Mouse (Mus musculus) heart, embryonic 13.5 days (tissue): ENCODE measurements around the gene Tecpr1. TPM values are rescaled to one million over a fixed set of nuclear protein-coding genes. Genes with fewer than 3 reads are reported as not detected.

ENCODE experiments used
- ATAC-seq: fragments of 200-750 bp; cut with Nextera tagmentation; 2 replicates; pipeline ENCODE4 v1.8.0; 2017; ENCODE audit warnings: moderate TSS enrichment; ENCODE audit not compliant: insufficient number of reproducible peaks, low FRiP score, low TSS enrichment; ENCODE audit errors: extremely low read depth
- H3K27ac ChIP-seq: fragments of 300-500 bp; sonication (generic); replicated peaks from 2 replicates; pipeline ENCODE4 v1.5.1; 2015; ENCODE audit warnings: moderate library complexity, mild to moderate bottlenecking, inconsistent platforms
- H3K27me3 ChIP-seq: fragments of 300-500 bp; sonication (generic); replicated peaks from 2 replicates; pipeline ENCODE4 v1.6.1; 2015; ENCODE audit warnings: mild to moderate bottlenecking, inconsistent platforms
- H3K36me3 ChIP-seq: fragments of 300-500 bp; sonication (generic); 2 replicates; pipeline ENCODE4 v1.6.1; 2015; ENCODE audit warnings: mild to moderate bottlenecking, inconsistent platforms
- H3K4me1 ChIP-seq: fragments of 300-500 bp; sonication (generic); 2 replicates; pipeline ENCODE4 v1.6.1; 2015; ENCODE audit warnings: inconsistent platforms
- H3K4me2 ChIP-seq: fragments of 300-500 bp; sonication (generic); 2 replicates; pipeline ENCODE4 v1.6.1; 2015; ENCODE audit warnings: inconsistent platforms, mild to moderate bottlenecking, moderate library complexity
- H3K4me3 ChIP-seq: fragments of 300-500 bp; sonication (generic); 2 replicates; pipeline ENCODE4 v1.5.1; 2015; ENCODE audit warnings: moderate library complexity, mild to moderate bottlenecking, inconsistent platforms
- H3K9ac ChIP-seq: fragments of 300-500 bp; sonication (generic); 2 replicates; pipeline ENCODE4 v1.6.1; 2015; ENCODE audit warnings: inconsistent platforms, mild to moderate bottlenecking, moderate library complexity
- H3K9me3 ChIP-seq: fragments of 300-500 bp; sonication (generic); 2 replicates; pipeline ENCODE4 v1.6.1; 2016; ENCODE audit warnings: inconsistent platforms
- WGBS: fragments of 180-500 bp; shearing (Covaris S2); methylation state at CpG from one replicate; pipeline ENCODE4 v1.1.7; 2015; ENCODE audit warnings: mixed read lengths; 5-methylcytosine and 5-hydroxymethylcytosine counted together
- polyA plus RNA-seq: library from polyadenylated mRNA; unstranded; fragments of >200 nt; fragmentation: Nextera tagmentation; extraction: Ambion mirVana; gene quantifications from 2 replicates; pipeline ENCODE4 v1.2.1, GENCODE M21; 2015

Tecpr1 gene
- polyA plus RNA-seq, 1 experiment from 2014 or later, result 14.7 TPM

DNA sequence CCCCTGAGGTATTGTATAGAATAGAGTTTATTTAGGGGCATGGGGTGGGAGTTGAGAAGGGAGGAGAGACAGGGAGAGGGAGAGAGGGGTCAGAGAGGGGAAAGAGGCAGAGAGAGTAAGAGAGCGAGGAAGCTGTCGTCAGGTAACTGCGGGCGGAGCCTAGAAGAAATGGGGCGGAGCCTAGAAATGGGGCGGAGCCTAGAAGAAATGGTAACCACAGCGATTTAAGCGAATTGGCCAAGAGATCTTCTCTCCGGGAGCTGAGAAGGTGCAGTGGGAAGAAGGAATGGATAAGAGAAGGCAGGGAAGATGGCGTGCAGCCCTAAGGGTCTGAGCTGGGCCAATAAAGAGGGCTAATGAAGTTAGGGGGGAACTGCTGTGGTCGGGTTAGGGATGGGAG lies 2.8 kb upstream of the Tecpr1 start:
- H3K36me3 ChIP-seq, result no peaks in the 10 kb centered on the region
- no peak overlapping the region for H3K27ac ChIP-seq
- H3K4me2 ChIP-seq, result no peak overlapping the region
- H3K9ac ChIP-seq, result no peak overlapping the region
- ATAC-seq, result no peak
- no peaks in the 10 kb centered on the region for H3K27me3 ChIP-seq
- peaks cover 6% of the 10 kb centered on the region; the same call in 1 of the 2 replicates for H3K9me3 ChIP-seq
- 35% methylated on average over 11 of the region's 11 CpGs for WGBS
- H3K4me3 ChIP-seq, result no peak overlapping the region
- H3K4me1 ChIP-seq, result peaks cover 21% of the 10 kb centered on the region

DNA sequence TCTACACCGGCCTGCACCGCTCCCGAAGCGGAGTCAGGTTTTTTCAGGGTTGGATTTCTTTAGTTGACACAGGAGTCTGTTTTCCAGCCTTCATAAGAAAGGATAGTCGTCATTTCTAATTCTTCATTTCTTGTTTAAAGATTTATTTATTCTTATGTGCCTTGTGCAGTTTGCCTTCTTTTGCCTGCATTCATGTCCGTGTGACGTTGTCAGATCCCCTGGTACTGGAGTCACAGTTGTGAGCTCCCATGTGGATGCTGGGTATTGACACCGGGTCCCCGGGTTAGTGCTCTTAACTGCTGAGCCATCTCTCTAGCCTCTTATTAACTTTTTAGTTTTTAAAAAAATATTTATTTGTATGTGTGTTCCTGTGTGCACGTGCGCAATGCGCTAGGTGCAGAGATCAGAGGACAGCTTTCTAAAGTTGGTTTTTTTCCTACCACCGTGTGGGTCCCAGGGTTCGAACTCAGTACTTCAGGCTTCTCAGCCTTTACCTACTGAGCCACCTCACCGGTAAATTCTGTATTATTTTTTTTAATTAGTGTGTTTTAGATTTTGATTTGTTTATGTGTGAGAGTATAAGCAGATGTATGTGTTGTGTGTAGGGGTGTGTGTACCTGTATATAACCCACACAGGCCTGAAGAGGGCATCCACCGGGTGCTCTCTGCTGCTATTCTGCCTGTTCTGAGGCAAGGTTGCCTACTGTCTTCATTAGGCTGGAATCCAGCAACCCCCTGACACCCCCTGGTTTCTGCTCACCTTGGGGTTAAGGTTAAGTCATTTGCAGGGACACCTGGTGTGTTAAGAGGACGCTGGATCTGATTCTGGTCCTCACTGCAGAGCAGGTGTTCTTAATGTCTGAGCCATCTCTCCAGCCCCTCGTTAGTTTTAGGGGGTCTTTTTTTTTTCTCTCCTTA lies 743 bp upstream of the Tecpr1 start:
- peak overlapping the region; percentile 79 for H3K4me2 ChIP-seq
- H3K4me1 ChIP-seq, result peaks cover 22% of the 10 kb centered on the region
- ATAC-seq, result no peak
- H3K4me3 ChIP-seq, result peak overlapping the region; percentile 80
- H3K27me3 ChIP-seq, result no peaks in the 10 kb centered on the region
- no peaks in the 10 kb centered on the region for H3K9me3 ChIP-seq
- peak overlapping the region; percentile 91 for H3K9ac ChIP-seq
- 25% methylated on average over 18 of the region's 18 CpGs for WGBS
- no peaks in the 10 kb centered on the region for H3K36me3 ChIP-seq
- peak overlapping the region; percentile 80 for H3K27ac ChIP-seq

DNA sequence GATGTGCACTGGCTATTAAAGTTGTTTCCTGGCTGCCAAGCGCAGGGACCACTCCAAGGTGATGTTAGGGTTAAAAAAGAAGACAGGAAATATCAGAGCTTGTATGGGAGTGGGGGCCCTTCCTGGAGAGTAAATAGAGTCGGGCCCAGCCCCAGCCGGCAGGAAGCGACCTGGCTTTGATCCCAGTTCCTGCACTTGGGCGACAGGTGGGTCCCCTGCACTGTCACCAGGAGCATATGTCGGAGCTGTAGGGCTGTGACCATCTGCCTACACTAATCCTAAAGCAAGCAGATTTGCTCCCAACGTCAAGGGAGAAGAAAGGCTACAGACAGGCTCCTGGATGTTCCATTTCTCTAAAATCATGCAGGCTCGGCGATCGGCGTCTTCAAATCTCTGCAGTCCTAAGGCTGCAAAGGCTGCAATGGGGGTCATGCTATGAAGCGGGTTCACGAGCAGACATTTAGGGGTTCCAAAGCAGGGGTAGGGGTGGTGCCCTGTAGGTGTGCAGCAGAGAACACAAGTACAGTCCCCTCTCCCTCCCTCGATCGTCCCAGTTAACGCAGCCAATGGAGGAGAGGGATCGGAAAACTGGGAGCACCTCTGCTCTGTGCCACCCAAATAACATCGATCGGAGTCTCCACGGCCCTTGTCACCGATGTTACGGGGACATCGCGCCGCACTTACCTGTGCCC lies 458 bp downstream of the Tecpr1 start:
- H3K9me3 ChIP-seq, result no peaks in the 10 kb centered on the region
- peaks cover 25% of the 10 kb centered on the region for H3K4me1 ChIP-seq
- H3K27ac ChIP-seq, result peak overlapping the region; percentile 67
- 2% methylated on average over 25 of the region's 25 CpGs for WGBS
- no peaks in the 10 kb centered on the region for H3K36me3 ChIP-seq
- peak overlapping the region; percentile 80 for H3K4me3 ChIP-seq
- H3K27me3 ChIP-seq, result no peaks in the 10 kb centered on the region
- H3K9ac ChIP-seq, result peak overlapping the region; percentile 89
- H3K4me2 ChIP-seq, result peak overlapping the region; percentile 79
- no peak for ATAC-seq

DNA sequence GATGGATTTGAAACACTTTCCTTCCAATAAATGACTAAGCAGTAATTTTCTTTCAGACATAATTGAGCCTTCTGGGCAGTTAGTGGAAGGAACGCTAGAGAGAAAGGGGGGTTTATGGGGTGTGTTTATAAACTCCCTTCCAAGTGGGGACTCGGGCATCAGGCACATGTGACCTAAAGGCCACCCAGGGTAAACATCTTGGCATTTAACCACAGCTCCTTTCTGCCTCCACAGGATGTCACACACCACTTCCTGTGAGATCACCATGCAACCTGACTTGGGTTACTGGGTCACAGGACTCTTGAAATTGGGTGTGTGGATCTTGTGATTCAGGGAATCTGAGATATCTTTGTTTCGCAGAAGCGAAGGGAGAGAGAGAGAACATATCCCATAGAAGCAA lies 2.1 kb downstream of the Tecpr1 start:
- peak overlapping the region; percentile 79 for H3K4me2 ChIP-seq
- no peaks in the 10 kb centered on the region for H3K27me3 ChIP-seq
- WGBS, result 57% methylated on average over 4 of the region's 4 CpGs
- no peak for ATAC-seq
- H3K9me3 ChIP-seq, result no peaks in the 10 kb centered on the region
- peaks cover 10% of the 10 kb centered on the region for H3K36me3 ChIP-seq
- no peak overlapping the region for H3K9ac ChIP-seq
- 0 out of 2 replicates have a peak overlapping the region, but pooled peaks have one; percentile 17 for H3K27ac ChIP-seq
- H3K4me3 ChIP-seq, result no peak overlapping the region
- peaks cover 25% of the 10 kb centered on the region for H3K4me1 ChIP-seq

DNA sequence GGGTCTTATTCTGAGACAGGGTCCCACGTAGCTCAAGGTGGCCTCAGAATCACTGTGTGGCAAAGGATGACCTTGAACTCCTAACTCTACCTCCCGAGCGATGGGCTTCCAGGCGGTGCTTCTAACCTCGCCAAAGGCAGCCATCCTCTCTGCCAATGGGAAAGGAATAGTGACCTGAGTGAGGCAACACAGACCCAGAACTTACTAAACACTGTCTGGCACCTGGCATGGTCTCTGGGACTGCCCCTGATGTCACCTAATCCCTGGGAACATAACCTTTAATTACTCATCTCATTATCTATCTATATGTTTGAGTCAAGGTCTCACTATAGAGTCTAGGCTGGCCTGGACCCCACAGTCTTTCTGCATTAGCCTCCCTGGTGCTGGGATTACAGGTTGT lies 3.5 kb downstream of the Tecpr1 start:
- Histone ChIP-seq H3K36me3 (peaks cover 18% of the 10 kb centered on the region), H3K27me3 (no peaks in the 10 kb centered on the region), H3K4me3 (no peak overlapping the region), H3K4me2 (no peak overlapping the region), H3K9ac (no peak overlapping the region), H3K27ac (no peak overlapping the region), H3K9me3 (no peaks in the 10 kb centered on the region), H3K4me1 (peaks cover 25% of the 10 kb centered on the region)
- ATAC-seq, result no peak
- 83% methylated on average over 5 of the region's 5 CpGs for WGBS

DNA sequence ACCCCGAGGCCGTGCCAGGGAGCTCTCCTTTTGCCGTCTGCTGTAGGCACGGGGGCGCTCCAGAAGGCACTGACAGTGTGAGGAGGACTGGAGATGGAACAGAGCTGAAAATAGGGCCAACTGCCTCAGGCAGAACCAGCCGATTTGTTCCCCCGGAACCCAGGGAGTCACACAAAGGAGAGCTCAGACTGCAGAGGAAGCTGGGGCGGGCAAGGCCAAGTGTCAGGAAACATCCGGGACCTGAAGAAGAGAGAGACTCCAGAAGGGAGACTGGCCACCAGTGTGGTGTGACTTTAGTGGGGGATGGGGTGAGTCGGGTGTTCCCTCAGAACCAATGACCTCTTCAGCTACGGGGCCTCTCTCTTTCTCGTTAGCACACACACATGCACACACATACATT lies 4.1 kb downstream of the Tecpr1 start:
- Histone ChIP-seq H3K4me1 (peaks cover 22% of the 10 kb centered on the region), H3K27ac (no peak overlapping the region), H3K9me3 (no peaks in the 10 kb centered on the region), H3K9ac (0 out of 2 replicates have a peak overlapping the region, but pooled peaks have one; percentile 33), H3K4me2 (no peak overlapping the region), H3K4me3 (no peak overlapping the region), H3K27me3 (no peaks in the 10 kb centered on the region), H3K36me3 (peaks cover 22% of the 10 kb centered on the region)
- 57% methylated on average over 12 of the region's 12 CpGs for WGBS
- no peak for ATAC-seq

DNA sequence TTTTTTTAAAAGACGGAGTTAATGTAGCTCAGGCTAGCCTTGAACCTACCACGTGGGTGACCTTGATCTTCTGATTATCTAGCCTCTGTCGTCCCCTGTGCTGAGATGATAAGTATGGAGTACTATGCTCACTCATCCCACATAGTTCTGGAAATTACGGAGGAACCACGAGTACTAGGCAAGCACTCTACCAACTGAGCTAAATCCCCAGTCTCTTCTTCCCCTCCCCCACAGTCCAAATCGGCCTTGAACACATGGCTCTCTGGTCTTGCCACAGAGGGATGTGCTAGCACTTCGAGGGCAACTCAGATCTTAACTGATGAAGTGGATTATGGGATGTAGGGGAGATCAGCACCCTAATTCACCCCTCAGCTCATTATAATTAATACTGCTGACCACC lies 5.4 kb downstream of the Tecpr1 start:
- Histone ChIP-seq H3K9ac (no peak overlapping the region), H3K36me3 (peaks cover 34% of the 10 kb centered on the region), H3K4me3 (no peak overlapping the region), H3K9me3 (no peaks in the 10 kb centered on the region), H3K27me3 (no peaks in the 10 kb centered on the region), H3K27ac (no peak overlapping the region), H3K4me2 (no peak overlapping the region), H3K4me1 (peaks cover 18% of the 10 kb centered on the region)
- no peak for ATAC-seq
- WGBS, result 80% methylated on average over 7 of the region's 7 CpGs

DNA sequence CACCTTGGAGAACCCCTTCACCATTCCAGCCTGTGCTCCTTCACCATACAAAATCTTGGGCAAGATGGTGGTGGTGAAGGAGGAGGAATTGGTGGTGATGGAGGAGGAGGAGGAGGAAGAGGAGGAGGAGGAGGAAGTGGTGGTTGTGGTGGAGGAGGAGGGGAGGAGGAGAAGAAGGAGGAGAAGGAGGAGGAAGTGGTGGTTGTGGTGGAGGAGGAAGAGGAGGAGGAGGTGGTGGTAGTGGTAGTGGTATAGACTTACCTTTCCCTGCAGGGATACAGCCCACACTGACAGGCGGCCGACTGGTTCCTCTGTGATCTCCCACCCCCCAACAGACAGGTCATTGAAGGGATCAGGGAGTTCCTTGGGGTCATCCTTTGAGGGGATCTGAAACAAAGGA lies 7.4 kb downstream of the Tecpr1 start:
- no peak overlapping the region for H3K4me2 ChIP-seq
- peaks cover 4% of the 10 kb centered on the region; the same call in 1 of the 2 replicates for H3K4me1 ChIP-seq
- no peak overlapping the region for H3K9ac ChIP-seq
- H3K27ac ChIP-seq, result no peak overlapping the region
- no peak for ATAC-seq
- no peaks in the 10 kb centered on the region for H3K9me3 ChIP-seq
- H3K36me3 ChIP-seq, result peaks cover 52% of the 10 kb centered on the region
- no peak overlapping the region for H3K4me3 ChIP-seq
- 83% methylated on average over 2 of the region's 2 CpGs for WGBS
- H3K27me3 ChIP-seq, result no peaks in the 10 kb centered on the region

DNA sequence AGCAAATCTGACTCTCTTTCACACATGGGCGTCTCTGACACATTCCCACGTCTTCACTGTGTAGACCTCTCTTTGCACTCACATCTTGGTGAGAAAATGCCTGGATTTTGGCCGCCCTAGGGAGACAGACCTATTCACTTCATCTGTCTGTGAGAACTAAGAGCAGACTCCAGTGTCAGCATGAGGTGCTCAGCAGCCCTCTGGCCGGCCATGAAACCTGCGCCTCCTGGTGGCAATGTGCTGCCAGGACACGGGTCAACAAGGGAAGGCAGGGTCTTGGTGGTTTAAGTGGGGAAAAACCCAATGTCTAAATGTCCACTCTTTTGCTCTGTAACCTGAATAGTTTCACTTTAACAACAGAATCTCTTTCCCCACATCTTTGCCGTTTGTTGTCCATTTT lies 9.0 kb downstream of the Tecpr1 start:
- Histone ChIP-seq H3K4me3 (no peak overlapping the region), H3K4me2 (no peak overlapping the region), H3K27me3 (no peaks in the 10 kb centered on the region), H3K9ac (no peak overlapping the region), H3K36me3 (peaks cover 67% of the 10 kb centered on the region), H3K27ac (no peak overlapping the region), H3K4me1 (peaks cover 4% of the 10 kb centered on the region; the same call in 1 of the 2 replicates), H3K9me3 (no peaks in the 10 kb centered on the region)
- WGBS, result 19% methylated on average over 7 of the region's 7 CpGs
- ATAC-seq, result no peak

DNA sequence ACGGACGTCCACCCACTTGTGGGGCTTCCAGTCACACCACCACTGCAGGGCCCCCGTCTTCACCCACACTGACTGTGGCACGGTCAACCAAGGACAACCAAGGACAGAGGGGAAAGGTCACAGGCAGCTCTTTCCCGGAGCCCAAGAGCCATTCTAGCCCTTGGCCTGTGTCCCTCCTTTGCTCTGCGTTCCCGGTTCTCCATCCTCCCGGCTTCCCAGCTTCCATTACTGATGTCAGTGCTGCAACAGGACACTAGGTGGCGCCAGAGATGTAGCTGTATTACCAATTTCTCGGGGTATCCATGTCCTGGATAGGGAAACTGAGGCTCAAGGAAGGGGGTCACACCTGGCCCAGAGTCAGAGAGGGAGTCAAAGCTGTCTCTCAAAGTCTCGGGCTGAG lies 15.9 kb downstream of the Tecpr1 start:
- H3K4me1 ChIP-seq, result no peaks in the 10 kb centered on the region
- no peak overlapping the region for H3K27ac ChIP-seq
- no peak overlapping the region for H3K4me3 ChIP-seq
- H3K27me3 ChIP-seq, result no peaks in the 10 kb centered on the region
- no peak overlapping the region for H3K9ac ChIP-seq
- no peak for ATAC-seq
- H3K4me2 ChIP-seq, result no peak overlapping the region
- peaks cover 4% of the 10 kb centered on the region; the same call in 1 of the 2 replicates for H3K9me3 ChIP-seq
- peaks cover 92% of the 10 kb centered on the region for H3K36me3 ChIP-seq
- WGBS, result 46% methylated on average over 11 of the region's 11 CpGs

DNA sequence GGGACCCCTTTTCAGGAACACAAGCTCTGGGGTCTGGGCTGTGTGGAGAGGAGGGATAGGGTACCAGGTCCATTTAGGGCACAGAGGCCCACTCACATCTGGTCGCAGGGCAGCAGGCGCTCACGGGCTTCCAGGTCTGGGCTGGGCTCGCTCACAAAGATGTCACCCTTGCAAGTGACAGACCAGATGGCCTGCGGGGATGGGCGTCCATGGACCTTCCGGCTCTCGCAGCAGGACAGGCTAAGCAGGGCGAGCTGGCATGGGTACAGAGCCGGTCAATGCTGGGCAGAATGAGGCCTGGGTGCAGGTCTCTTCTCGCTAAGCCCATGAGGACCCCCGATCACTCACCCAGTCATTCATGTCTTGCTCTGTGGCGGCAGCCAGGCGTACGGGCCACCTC lies 17.3 kb downstream of the Tecpr1 start:
- Histone ChIP-seq H3K4me2 (no peak overlapping the region), H3K9me3 (peaks cover 7% of the 10 kb centered on the region; the same call in 1 of the 2 replicates), H3K27ac (no peak overlapping the region), H3K9ac (no peak overlapping the region), H3K27me3 (no peaks in the 10 kb centered on the region), H3K4me3 (no peak overlapping the region), H3K4me1 (no peaks in the 10 kb centered on the region), H3K36me3 (peaks cover 92% of the 10 kb centered on the region)
- no peak for ATAC-seq
- WGBS, result 93% methylated on average over 15 of the region's 15 CpGs
